Mouse (Mus musculus): ENCODE measurements around the gene L3mbtl4.

- TF ChIP-seq POLR2A (IDR thresholded peaks at IDR 0.05; ENCODE audit: insufficient read length, low read depth) (no peak), MYOD1 (IDR thresholded peaks at IDR 0.05; ENCODE audit: control insufficient read depth in 1 of 3, insufficient read length in 2 of 3, low read depth in 2 of 3) (no peak), SRF (IDR thresholded peaks at IDR 0.05; ENCODE audit: control insufficient read depth, insufficient read length, low read depth) (no peak), MAX (IDR thresholded peaks at IDR 0.05; ENCODE audit: low read depth) (no peak), MYOG (IDR thresholded peaks at IDR 0.05; ENCODE audit: control insufficient read depth in 1 of 3, insufficient read depth in 1 of 3, insufficient read length in 2 of 3, low read depth in 2 of 3) (no peak), TCF12 (IDR thresholded peaks at IDR 0.05; ENCODE audit: insufficient read depth, poor library complexity, severe bottlenecking) (no peak), E2F4 (IDR thresholded peaks at IDR 0.05; ENCODE audit: insufficient read depth) (no peak), USF1 (IDR thresholded peaks at IDR 0.05; ENCODE audit: low read depth) (no peak), TCF3 (IDR thresholded peaks at IDR 0.05; ENCODE audit: insufficient read length, low read depth) (no peak)
These were observed 59.8 kb downstream of the L3mbtl4 start for GRCm38 (mm10) chr17:68333382-68333781.

Measured in myocyte (in vitro differentiated cells).